Mouse (Mus musculus): Measurements from ENCODE around the gene Clcnka. TPM values are rescaled to one million over a fixed set of nuclear protein-coding genes. Genes with fewer than 3 reads are reported as not detected.

The Clcnka gene
- polyA plus RNA-seq, 1 experiment from 2014 or later = 58.1 TPM

- Histone ChIP-seq H3K4me3 (replicated peaks; ENCODE audit: low read depth, low read length) (peak within 1 kb of the TSS; percentile 7; the same call in 1 of the 2 replicates), H3K4me1 (replicated peaks; ENCODE audit: insufficient read depth, low read length) (peaks cover 12% of the 10 kb centered on the region; the same call in 1 of the 2 replicates), H3K4me2 (ENCODE audit: low read length) (peak within 1 kb of the TSS; percentile 38), H3K27me3 (ENCODE audit: insufficient read depth, low read length) (no peaks in the 10 kb centered on the region), H3K27ac (peak within 1 kb of the TSS; percentile 75), H3K36me3 (ENCODE audit: insufficient read depth, low read length) (no peaks in the 10 kb centered on the region), H3K9ac (ENCODE audit: low read depth, low read length) (peak within 1 kb of the TSS; percentile 31), H3K9me3 (replicated peaks; ENCODE audit: low read length) (no peaks in the 10 kb centered on the region)
- ATAC-seq (replicated peaks; ENCODE audit: low FRiP score, low read depth) (no peak; the same call in 1 of the 2 replicates), DNase-seq (ENCODE audit: low spot score) (no peak)
- WGBS = 54% methylated on average over 7 of the region's 7 CpGs
- TF ChIP-seq CTCF (IDR thresholded peaks at IDR 0.05; ENCODE audit: low read depth) = no peak
Measured at GRCm38 (mm10) chr4:141415924-141416323, 17.4 kb upstream of the Clcnka start, which contains the start of gene Clcnkb. Gene Clcnkb (minus strand): TSS chr4:141416014.

- DNase-seq (ENCODE audit: low spot score) (no peak), ATAC-seq (replicated peaks; ENCODE audit: low FRiP score, low read depth) (no peak)
- Histone ChIP-seq H3K27ac (0 out of 2 replicates have a peak overlapping the region, but pooled peaks have one; percentile 5), H3K27me3 (ENCODE audit: insufficient read depth, low read length) (no peaks in the 10 kb centered on the region), H3K9me3 (replicated peaks; ENCODE audit: low read length) (no peaks in the 10 kb centered on the region), H3K4me1 (replicated peaks; ENCODE audit: insufficient read depth, low read length) (peaks cover 5% of the 10 kb centered on the region; the same call in 1 of the 2 replicates), H3K9ac (ENCODE audit: low read depth, low read length) (no peak overlapping the region), H3K36me3 (ENCODE audit: insufficient read depth, low read length) (no peaks in the 10 kb centered on the region), H3K4me3 (replicated peaks; ENCODE audit: low read depth, low read length) (no peak overlapping the region), H3K4me2 (ENCODE audit: low read length) (no peak overlapping the region)
- whole genome bisulfite sequencing = 18% methylated on average over 22 of the region's 22 CpGs
- TF ChIP-seq CTCF (IDR thresholded peaks at IDR 0.05; ENCODE audit: low read depth) = peak; percentile 48
Measured at GRCm38 (mm10) chr4:141411430-141411992, 13.0 kb upstream of the Clcnka start.

- Histone ChIP-seq H3K9me3 (replicated peaks; ENCODE audit: low read length) (no peaks in the 10 kb centered on the region), H3K36me3 (ENCODE audit: insufficient read depth, low read length) (no peaks in the 10 kb centered on the region), H3K4me1 (replicated peaks; ENCODE audit: insufficient read depth, low read length) (peaks cover 5% of the 10 kb centered on the region; the same call in 1 of the 2 replicates), H3K27ac (no peak overlapping the region), H3K4me2 (ENCODE audit: low read length) (no peak overlapping the region), H3K9ac (ENCODE audit: low read depth, low read length) (no peak overlapping the region), H3K27me3 (ENCODE audit: insufficient read depth, low read length) (no peaks in the 10 kb centered on the region), H3K4me3 (replicated peaks; ENCODE audit: low read depth, low read length) (no peak overlapping the region)
- WGBS = 92% methylated on average over 3 of the region's 3 CpGs
- no peak for TF ChIP-seq CTCF (IDR thresholded peaks at IDR 0.05; ENCODE audit: low read depth)
- ATAC-seq (replicated peaks; ENCODE audit: low FRiP score, low read depth) (no peak), DNase-seq (ENCODE audit: low spot score) (no peak)
Measured at GRCm38 (mm10) chr4:141408577-141408976, 10.1 kb upstream of the Clcnka start.

- Histone ChIP-seq H3K9me3 (replicated peaks; ENCODE audit: low read length) (no peaks in the 10 kb centered on the region), H3K36me3 (ENCODE audit: insufficient read depth, low read length) (no peaks in the 10 kb centered on the region), H3K27me3 (ENCODE audit: insufficient read depth, low read length) (no peaks in the 10 kb centered on the region), H3K9ac (ENCODE audit: low read depth, low read length) (no peak overlapping the region), H3K4me2 (ENCODE audit: low read length) (no peak overlapping the region), H3K27ac (0 out of 2 replicates have a peak overlapping the region, but pooled peaks have one; percentile 13), H3K4me3 (replicated peaks; ENCODE audit: low read depth, low read length) (no peak overlapping the region), H3K4me1 (replicated peaks; ENCODE audit: insufficient read depth, low read length) (peaks cover 5% of the 10 kb centered on the region; the same call in 1 of the 2 replicates)
- DNase-seq (ENCODE audit: low spot score) (peak; percentile 72), ATAC-seq (replicated peaks; ENCODE audit: low FRiP score, low read depth) (peak; percentile 23; the same call in 1 of the 2 replicates)
- 28% methylated on average over 14 of the region's 14 CpGs for WGBS
- peak; percentile 76 for TF ChIP-seq CTCF (IDR thresholded peaks at IDR 0.05; ENCODE audit: low read depth)
Measured at GRCm38 (mm10) chr4:141406516-141407299, 8.2 kb upstream of the Clcnka start.

GRCm38 (mm10) chr4:141405314-141405622, 6.7 kb upstream of the Clcnka start:
- 88% methylated on average over 3 of the region's 3 CpGs for WGBS
- DNase-seq (ENCODE audit: low spot score) (no peak), ATAC-seq (replicated peaks; ENCODE audit: low FRiP score, low read depth) (no peak)
- peaks cover 5% of the 10 kb centered on the region; the same call in 1 of the 2 replicates for H3K4me1 ChIP-seq (replicated peaks; ENCODE audit: insufficient read depth, low read length)
- H3K9ac ChIP-seq (ENCODE audit: low read depth, low read length) = no peak overlapping the region
- TF ChIP-seq CTCF (IDR thresholded peaks at IDR 0.05; ENCODE audit: low read depth) = no peak
- H3K9me3 ChIP-seq (replicated peaks; ENCODE audit: low read length) = no peaks in the 10 kb centered on the region
- H3K36me3 ChIP-seq (ENCODE audit: insufficient read depth, low read length) = no peaks in the 10 kb centered on the region
- no peak overlapping the region for H3K4me2 ChIP-seq (ENCODE audit: low read length)
- no peaks in the 10 kb centered on the region for H3K27me3 ChIP-seq (ENCODE audit: insufficient read depth, low read length)
- H3K4me3 ChIP-seq (replicated peaks; ENCODE audit: low read depth, low read length) = no peak overlapping the region
- no peak overlapping the region for H3K27ac ChIP-seq

- no peak overlapping the region for H3K27ac ChIP-seq
- TF ChIP-seq CTCF (IDR thresholded peaks at IDR 0.05; ENCODE audit: low read depth) = peak; percentile 99
- no peak overlapping the region for H3K9ac ChIP-seq (ENCODE audit: low read depth, low read length)
- H3K4me3 ChIP-seq (replicated peaks; ENCODE audit: low read depth, low read length) = no peak overlapping the region
- peak overlapping the region; percentile 39 for H3K4me2 ChIP-seq (ENCODE audit: low read length)
- no peaks in the 10 kb centered on the region for H3K9me3 ChIP-seq (replicated peaks; ENCODE audit: low read length)
- peaks cover 5% of the 10 kb centered on the region; the same call in 1 of the 2 replicates for H3K4me1 ChIP-seq (replicated peaks; ENCODE audit: insufficient read depth, low read length)
- DNase-seq (ENCODE audit: low spot score) (peak; percentile 91), ATAC-seq (replicated peaks; ENCODE audit: low FRiP score, low read depth) (peak; percentile 70)
- WGBS = 16% methylated on average over 15 of the region's 15 CpGs
- no peaks in the 10 kb centered on the region for H3K36me3 ChIP-seq (ENCODE audit: insufficient read depth, low read length)
- H3K27me3 ChIP-seq (ENCODE audit: insufficient read depth, low read length) = no peaks in the 10 kb centered on the region
Measured at GRCm38 (mm10) chr4:141404518-141405313, 6.2 kb upstream of the Clcnka start.

Data from kidney, postnatal 0 days (tissue).